Mouse (Mus musculus) heart, postnatal 0 days (tissue): ENCODE measurements around the gene Tubb3. TPM values are rescaled to one million over a fixed set of nuclear protein-coding genes. Genes with fewer than 3 reads are reported as not detected.
"Not testable (repeated sequence)": the region's sequence is repeated elsewhere in the genome, so short reads cannot be mapped to it uniquely, and the experiment has no call there.

Experiments used
- ATAC-seq: fragments of 200-750 bp; cut with Nextera tagmentation; 2 replicates; pipeline ENCODE4 v1.8.0; 2017; ENCODE audit warnings: low read depth, moderate number of reproducible peaks, moderate library complexity; ENCODE audit not compliant: insufficient read depth
- DNase-seq: peaks from one replicate; pipeline ENCODE4 v3.0.0-alpha.2; 2016; ENCODE audit warnings: low spot score
- H3K27ac ChIP-seq: fragments of 300-500 bp; sonication (generic); 2 replicates; pipeline ENCODE4 v1.5.1; 2014; ENCODE audit warnings: low read depth, mild to moderate bottlenecking
- H3K27me3 ChIP-seq: fragments of 300-500 bp; sonication (generic); 2 replicates; pipeline ENCODE4 v1.6.1; 2014; ENCODE audit warnings: low read length, mixed read lengths; ENCODE audit not compliant: control insufficient read depth, insufficient read depth
- H3K36me3 ChIP-seq: fragments of 300-500 bp; sonication (generic); replicated peaks from 2 replicates; pipeline ENCODE4 v1.6.1; 2014; ENCODE audit warnings: low read length, mixed read lengths; ENCODE audit not compliant: control insufficient read depth, insufficient read depth
- H3K4me1 ChIP-seq: fragments of 300-500 bp; sonication (generic); 2 replicates; pipeline ENCODE4 v1.6.1; 2014; ENCODE audit warnings: antibody characterized with exemption; ENCODE audit not compliant: control insufficient read depth, insufficient read depth
- H3K4me2 ChIP-seq: fragments of 300-500 bp; sonication (generic); 2 replicates; pipeline ENCODE4 v1.6.1; 2014; ENCODE audit warnings: low read depth, mild to moderate bottlenecking, low read length, moderate library complexity
- H3K4me3 ChIP-seq: fragments of 300-500 bp; sonication (generic); 2 replicates; pipeline ENCODE4 v1.5.1; 2014; ENCODE audit warnings: low read depth, low read length
- H3K9ac ChIP-seq: fragments of 300-500 bp; sonication (generic); replicated peaks from 2 replicates; pipeline ENCODE4 v1.6.1; 2014; ENCODE audit warnings: low read depth, low read length, mixed read lengths
- H3K9me3 ChIP-seq: fragments of 300-500 bp; sonication (generic); replicated peaks from 2 replicates; pipeline ENCODE4 v1.6.1; 2016; ENCODE audit warnings: low read length; ENCODE audit not compliant: control insufficient read depth
- CTCF ChIP-seq: IDR thresholded peaks from 2 replicates; pipeline ENCODE4 v1.5.1; 2016; ENCODE audit warnings: antibody characterized with exemption, control low read depth, low read depth
- EP300 ChIP-seq: IDR thresholded peaks from 2 replicates; pipeline ENCODE4 v1.6.1; 2016; ENCODE audit warnings: antibody characterized with exemption, low read depth
- WGBS: fragments of 180-500 bp; shearing (Covaris S2); extraction: QIAGEN DNeasy Blood & Tissue Kit; methylation state at CpG from one replicate; pipeline ENCODE4 v1.1.7; 2014; 5-methylcytosine and 5-hydroxymethylcytosine counted together
- polyA plus RNA-seq: library from polyadenylated mRNA; unstranded; fragments of >200 nt; fragmentation: Nextera tagmentation; extraction: Ambion mirVana; gene quantifications from 2 replicates; pipeline ENCODE4 v1.2.1, GENCODE M21; 2015
- total RNA-seq: library from RNA; depleted of rRNA; stranded (reverse); fragments of >200 nt; gene quantifications from 2 replicates; pipeline ENCODE4 v1.2.3, GENCODE M21; 2014; ENCODE audit warnings: low replicate concordance

The Tubb3 gene
- total and polyA plus RNA-seq, 2 experiments from 2014 or later, result 0.40 to 1.8 TPM

GRCm38 (mm10) chr8:123431616-123432365 is 20.6 kb downstream of the Tubb3 start:
- Histone ChIP-seq H3K27ac (no peak overlapping the region), H3K4me2 (no peak overlapping the region), H3K9me3 (peaks cover 40% of the 10 kb centered on the region), H3K36me3 (no peaks in the 10 kb centered on the region), H3K4me1 (no peaks in the 10 kb centered on the region), H3K4me3 (no peak overlapping the region), H3K9ac (no peak overlapping the region), H3K27me3 (no peaks in the 10 kb centered on the region)
- 97% methylated on average over 25 of the region's 25 CpGs for WGBS
- TF ChIP-seq CTCF, result no peak
- no peak for ATAC-seq
- DNase-seq, result no peak

- DNase-seq, result no peak
- ATAC-seq, result no peak
- TF ChIP-seq CTCF (no peak), EP300 (no peak)
- no peak overlapping the region for H3K4me3 ChIP-seq
- 92% methylated on average over 16 of the region's 16 CpGs for WGBS
- H3K4me2 ChIP-seq, result no peak overlapping the region
- peaks cover 34% of the 10 kb centered on the region for H3K9me3 ChIP-seq
- no peaks in the 10 kb centered on the region for H3K4me1 ChIP-seq
- H3K36me3 ChIP-seq, result no peaks in the 10 kb centered on the region
- H3K27me3 ChIP-seq, result no peaks in the 10 kb centered on the region
- H3K27ac ChIP-seq, result no peak overlapping the region
- no peak overlapping the region for H3K9ac ChIP-seq
Observed at GRCm38 (mm10) chr8:123432381-123432780, 21.2 kb downstream of the Tubb3 start.

- not testable (repeated sequence) for H3K36me3 ChIP-seq, H3K4me1 ChIP-seq, H3K4me2 ChIP-seq, H3K27ac ChIP-seq, H3K27me3 ChIP-seq, ATAC-seq, DNase-seq, H3K4me3 ChIP-seq, H3K9ac ChIP-seq
- WGBS, result 96% methylated on average over 42 of the region's 47 CpGs
- H3K9me3 ChIP-seq, result peaks cover 24% of the 10 kb centered on the region
Observed at GRCm38 (mm10) chr8:123433241-123433974, 22.2 kb downstream of the Tubb3 start.

GRCm38 (mm10) chr8:123441788-123442187 is 30.6 kb downstream of the Tubb3 start:
- no peaks in the 10 kb centered on the region for H3K9me3 ChIP-seq
- H3K9ac ChIP-seq, result no peak overlapping the region
- no peak overlapping the region for H3K27ac ChIP-seq
- H3K4me3 ChIP-seq, result no peak overlapping the region
- ATAC-seq (no peak), DNase-seq (no peak)
- H3K4me2 ChIP-seq, result no peak overlapping the region
- WGBS, result 82% methylated on average over 2 of the region's 2 CpGs
- peaks cover 13% of the 10 kb centered on the region; the same call in 1 of the 2 replicates for H3K4me1 ChIP-seq
- no peak for TF ChIP-seq EP300
- no peaks in the 10 kb centered on the region for H3K36me3 ChIP-seq
- H3K27me3 ChIP-seq, result no peaks in the 10 kb centered on the region

GRCm38 (mm10) chr8:123442351-123442750 is 31.1 kb downstream of the Tubb3 start:
- Histone ChIP-seq H3K4me3 (no peak overlapping the region), H3K27ac (no peak overlapping the region)
- WGBS, result 83% methylated on average over 5 of the region's 5 CpGs

More at GRCm38 (mm10) chr8:123442351-123442750, 31.1 kb downstream of the Tubb3 start:
- Histone ChIP-seq H3K4me1 (peaks cover 19% of the 10 kb centered on the region), H3K27me3 (no peaks in the 10 kb centered on the region), H3K4me2 (peak overlapping the region; percentile 62), H3K36me3 (no peaks in the 10 kb centered on the region), H3K9me3 (no peaks in the 10 kb centered on the region), H3K9ac (no peak overlapping the region)
- no peak for TF ChIP-seq EP300
- no peak for TF ChIP-seq CTCF
- DNase-seq (no peak), ATAC-seq (no peak)
